Mouse (Mus musculus) cerebellum, adult 2 months (tissue): ENCODE data around the gene Trappc2l. TPM values are rescaled to one million over a fixed set of nuclear protein-coding genes. Genes with fewer than 3 reads are reported as not detected.

Source experiments
- DNase-seq, 2 experiments: peaks; one replicate each; pipeline ENCODE4 v3.0.0; 2021
- H3K27ac ChIP-seq: fragments of 200-500 bp; 2 replicates; pipeline ENCODE4 v1.5.1; 2012; ENCODE audit warnings: low read length, control low read depth, inconsistent platforms; ENCODE audit not compliant: insufficient read depth
- H3K27me3 ChIP-seq: fragments of 200-500 bp; 2 replicates; pipeline ENCODE4 v1.6.1; 2012; ENCODE audit warnings: inconsistent platforms, mild to moderate bottlenecking, low read length, moderate library complexity; ENCODE audit not compliant: control insufficient read depth, insufficient read depth
- H3K4me1 ChIP-seq: fragments of 200-500 bp; 2 replicates; pipeline ENCODE4 v1.6.1; 2011; ENCODE audit warnings: low read length; ENCODE audit not compliant: control insufficient read depth, insufficient read depth
- H3K4me3 ChIP-seq: fragments of 200-500 bp; replicated peaks from 2 replicates; pipeline ENCODE3; 2011; ENCODE audit warnings: mild to moderate bottlenecking, low read depth, low read length, control low read depth; ENCODE audit not compliant: insufficient read depth
- CTCF ChIP-seq: fragments of 200-500 bp; IDR thresholded peaks from 2 replicates; pipeline ENCODE4 v1.5.1; 2011; ENCODE audit warnings: low read depth, mild to moderate bottlenecking, control low read depth, low read length, moderate library complexity, borderline replicate concordance; ENCODE audit not compliant: insufficient read depth
- POLR2A ChIP-seq: fragments of 200-500 bp; IDR thresholded peaks from 2 replicates; pipeline ENCODE4 v1.6.1; 2011; ENCODE audit warnings: low read length, control low read depth, borderline replicate concordance; ENCODE audit not compliant: insufficient read depth
- WGBS: fragments of 180-500 bp; shearing (Covaris S2); methylation state at CpG from one replicate; pipeline ENCODE4 v1.1.7; 2018; 5-methylcytosine and 5-hydroxymethylcytosine counted together
- polyA plus RNA-seq: library from polyadenylated mRNA; depleted of rRNA; stranded (reverse); fragments of >200 nt; gene quantifications from 2 replicates; pipeline ENCODE4 v1.2.3, GENCODE M21; 2012; rRNA removed

Trappc2l gene
- polyA plus RNA-seq, 1 experiment = 206 TPM

- H3K27me3 ChIP-seq = no peaks in the 10 kb centered on the region
- 2% methylated on average over 14 of the region's 14 CpGs for WGBS
- no peak overlapping the region for H3K4me3 ChIP-seq
- no peak for TF ChIP-seq POLR2A
- TF ChIP-seq CTCF = no peak
- H3K4me1 ChIP-seq = peaks cover 88% of the 10 kb centered on the region
- peak overlapping the region; percentile 71 for H3K27ac ChIP-seq
- DNase-seq = peak; percentile 71
These were observed 54.4 kb downstream of the Trappc2l start for GRCm38 (mm10) chr8:122665667-122666316.

Other genes with a start within 250 kb of the Trappc2l start
- gene Zc3h18, start 235.0 kb upstream of the Trappc2l start, polyA plus RNA-seq = 39.2 and 40.1 TPM in 2 replicates
- 0.27 and 0.49 TPM in 2 replicates for gene Il17c, start 189.6 kb upstream of the Trappc2l start, polyA plus RNA-seq
- gene Cyba, start 178.7 kb upstream of the Trappc2l start, polyA plus RNA-seq = 12.0 and 15.5 TPM in 2 replicates
- gene Mvd, start 168.2 kb upstream of the Trappc2l start, polyA plus RNA-seq = 43.6 and 45.2 TPM in 2 replicates
- gene Snai3, start 150.9 kb upstream of the Trappc2l start, polyA plus RNA-seq = 0.13 TPM in 1 of 2 replicates, not detected in the other
- gene Rnf166, start 135.6 kb upstream of the Trappc2l start, polyA plus RNA-seq = 65.9 and 69.4 TPM in 2 replicates
- gene Ctu2, start 135.5 kb upstream of the Trappc2l start, polyA plus RNA-seq = 45.0 and 49.7 TPM in 2 replicates
- 4.2 and 4.5 TPM in 2 replicates for gene Piezo1, start 60.3 kb upstream of the Trappc2l start, polyA plus RNA-seq
- 7.6 and 8.8 TPM in 2 replicates for gene Cdt1, start 43.6 kb upstream of the Trappc2l start, polyA plus RNA-seq
- 52.9 and 57.4 TPM in 2 replicates for gene Aprt, start 34.7 kb upstream of the Trappc2l start, polyA plus RNA-seq
- 8.5 and 8.7 TPM in 2 replicates for gene Galns, start 177 bp upstream of the Trappc2l start, polyA plus RNA-seq
- not detected in 2 replicates for gene Pabpn1l, start 11.1 kb downstream of the Trappc2l start, polyA plus RNA-seq
- gene Cbfa2t3, start 87.5 kb downstream of the Trappc2l start, polyA plus RNA-seq = 17.7 and 21.6 TPM in 2 replicates
- gene Acsf3, start 163.8 kb downstream of the Trappc2l start, polyA plus RNA-seq = 33.0 and 33.6 TPM in 2 replicates
- gene Cdh15, start 236.3 kb downstream of the Trappc2l start, polyA plus RNA-seq = 26.5 and 34.3 TPM in 2 replicates